Mouse (Mus musculus) heart, adult 2 months (tissue): ENCODE measurements around the gene Plscr1. TPM values are rescaled to one million over a fixed set of nuclear protein-coding genes. Genes with fewer than 3 reads are reported as not detected.

Experiments used
- DNase-seq, 2 experiments: peaks; one replicate each; pipeline ENCODE4 v3.0.0; 2021
- H3K27ac ChIP-seq: fragments of 200-600 bp; 2 replicates; pipeline ENCODE4 v1.8.1; 2022
- H3K27me3 ChIP-seq: fragments of 200-500 bp; 2 replicates; pipeline ENCODE4 v1.6.1; 2012; ENCODE audit warnings: mild to moderate bottlenecking, low read length, inconsistent platforms, mixed read lengths; ENCODE audit not compliant: control insufficient read depth, insufficient read depth
- H3K36me3 ChIP-seq: fragments of 200-500 bp; 2 replicates; pipeline ENCODE4 v1.6.1; 2012; ENCODE audit warnings: low read length, inconsistent platforms; ENCODE audit not compliant: control insufficient read depth, insufficient read depth
- H3K4me1 ChIP-seq: fragments of 200-500 bp; 2 replicates; pipeline ENCODE4 v1.6.1; 2011; ENCODE audit warnings: low read length; ENCODE audit not compliant: control insufficient read depth, insufficient read depth
- H3K4me3 ChIP-seq: fragments of 200-600 bp; 2 replicates; pipeline ENCODE4 v1.8.1; 2022
- H3K79me2 ChIP-seq: fragments of 200-500 bp; replicated peaks from 2 replicates; pipeline ENCODE4 v1.6.1; 2012; ENCODE audit warnings: mild to moderate bottlenecking, inconsistent platforms, low read length, moderate library complexity, mixed read lengths; ENCODE audit not compliant: control insufficient read depth, insufficient read depth
- H3K9ac ChIP-seq: fragments of 200-500 bp; 2 replicates; pipeline ENCODE4 v1.6.1; 2012; ENCODE audit warnings: low read depth, mild to moderate bottlenecking, control low read depth, inconsistent platforms, low read length, mixed read lengths
- CTCF ChIP-seq: fragments of 200-600 bp; IDR thresholded peaks from 2 replicates; pipeline ENCODE4 v1.8.1; 2022; ENCODE audit warnings: antibody characterized with exemption, mild to moderate bottlenecking, moderate library complexity
- EP300 ChIP-seq: fragments of 200-500 bp; IDR thresholded peaks from 2 replicates; pipeline ENCODE4 v1.6.1; 2011; ENCODE audit warnings: low read depth, low read length, control low read depth; ENCODE audit not compliant: insufficient read depth
- POLR2A ChIP-seq: fragments of 200-500 bp; IDR thresholded peaks from 2 replicates; pipeline ENCODE4 v1.6.1; 2011; ENCODE audit warnings: mild to moderate bottlenecking, low read depth, low read length, control low read depth; ENCODE audit not compliant: insufficient read depth
- WGBS: fragments of 180-500 bp; shearing (Covaris S2); methylation state at CpG from one replicate; pipeline ENCODE4 v1.1.7; 2018; 5-methylcytosine and 5-hydroxymethylcytosine counted together
- intact Hi-C: fragments of 180-260 bp; cut with DNase I; formaldehyde crosslinking; loops from one replicate; pipeline ENCODE4 v1.15.1; 2025
- polyA plus RNA-seq: library from polyadenylated mRNA; depleted of rRNA; stranded (reverse); fragments of >200 nt; gene quantifications from 2 replicates; pipeline ENCODE4 v1.2.3, GENCODE M21; 2012
- total RNA-seq, 2 experiments: library from RNA; stranded (reverse); gene quantifications; 2 replicates each; pipeline ENCODE4 v1.2.3; 2021

Gene Plscr1
- total and polyA plus RNA-seq, 3 experiments = 6.1 to 14.0 (median 11.0) TPM

GRCm38 (mm10) chr9:92226127-92226655, 23.4 kb upstream of the Plscr1 start:
- Histone ChIP-seq H3K9ac (peak overlapping the region; percentile 30; the same call in 1 of the 2 replicates), H3K36me3 (peaks cover 8% of the 10 kb centered on the region), H3K27ac (peak overlapping the region; percentile 86), H3K27me3 (no peaks in the 10 kb centered on the region), H3K4me1 (peaks cover 6% of the 10 kb centered on the region), H3K79me2 (no peaks in the 10 kb centered on the region), H3K4me3 (peak overlapping the region; percentile 18)
- DNase-seq = no peak
- 53% methylated on average over 3 of the region's 3 CpGs for WGBS
- no peak for TF ChIP-seq POLR2A
- no peak for TF ChIP-seq EP300
- TF ChIP-seq CTCF = no peak
- intact Hi-C loops = no loop called here

- no peak for DNase-seq
- peak overlapping the region; percentile 18 for H3K4me3 ChIP-seq
- H3K4me1 ChIP-seq = peaks cover 6% of the 10 kb centered on the region
- WGBS = 74% methylated on average over 3 of the region's 3 CpGs
- no peaks in the 10 kb centered on the region for H3K79me2 ChIP-seq
- no peak overlapping the region for H3K9ac ChIP-seq
- intact Hi-C loops = no loop called here
- H3K27me3 ChIP-seq = no peaks in the 10 kb centered on the region
- peaks cover 8% of the 10 kb centered on the region for H3K36me3 ChIP-seq
- peak overlapping the region; percentile 86 for H3K27ac ChIP-seq
- TF ChIP-seq EP300 = no peak
- no peak for TF ChIP-seq CTCF
- no peak for TF ChIP-seq POLR2A
These were observed 22.8 kb upstream of the Plscr1 start for GRCm38 (mm10) chr9:92226795-92227194.

GRCm38 (mm10) chr9:92228867-92229832, 20.4 kb upstream of the Plscr1 start:
- intact Hi-C loops = loop anchor here (2.0 kb wide), 1 partner anchor 22 kb away; no protein-coding TSS in a partner anchor
- no peak overlapping the region for H3K9ac ChIP-seq
- H3K79me2 ChIP-seq = no peaks in the 10 kb centered on the region
- TF ChIP-seq CTCF (no peak), EP300 (no peak), POLR2A (no peak)
- H3K36me3 ChIP-seq = peaks cover 8% of the 10 kb centered on the region
- no peak overlapping the region for H3K4me3 ChIP-seq
- H3K4me1 ChIP-seq = peaks cover 6% of the 10 kb centered on the region
- H3K27me3 ChIP-seq = no peaks in the 10 kb centered on the region
- DNase-seq = no peak
- H3K27ac ChIP-seq = peak overlapping the region; percentile 28
- WGBS = 77% methylated on average over 16 of the region's 16 CpGs

- TF ChIP-seq EP300 (no peak), CTCF (no peak), POLR2A (no peak)
- 19% methylated on average over 2 of the region's 2 CpGs for WGBS
- Histone ChIP-seq H3K9ac (no peak overlapping the region), H3K36me3 (peaks cover 6% of the 10 kb centered on the region; the same call in 1 of the 2 replicates), H3K27me3 (no peaks in the 10 kb centered on the region), H3K4me1 (peaks cover 1% of the 10 kb centered on the region; the same call in 1 of the 2 replicates), H3K27ac (peak overlapping the region; percentile 28; the same call in 1 of the 2 replicates), H3K4me3 (no peak overlapping the region), H3K79me2 (no peaks in the 10 kb centered on the region)
- intact Hi-C loops = loop anchor here (2.0 kb wide), 1 partner anchor 21 kb away; no protein-coding TSS in a partner anchor
- no peak for DNase-seq
These were observed 19.7 kb upstream of the Plscr1 start for GRCm38 (mm10) chr9:92229833-92230205.

- Histone ChIP-seq H3K36me3 (no peaks in the 10 kb centered on the region), H3K79me2 (no peaks in the 10 kb centered on the region), H3K4me3 (no peak overlapping the region), H3K27me3 (no peaks in the 10 kb centered on the region), H3K9ac (no peak overlapping the region), H3K4me1 (no peaks in the 10 kb centered on the region), H3K27ac (no peak overlapping the region)
- 91% methylated on average over 11 of the region's 11 CpGs for WGBS
- no peak for DNase-seq
- intact Hi-C loops = no loop called here
- no peak for TF ChIP-seq POLR2A
- no peak for TF ChIP-seq CTCF
- no peak for TF ChIP-seq EP300
These were observed 14.6 kb upstream of the Plscr1 start for GRCm38 (mm10) chr9:92234901-92235458.
